Mouse (Mus musculus) G1E (cell line): ENCODE data around the gene Cpne5.

Experiments
- CTCF ChIP-seq: IDR thresholded peaks from 2 replicates; pipeline ENCODE4 v1.5.1; 2012; ENCODE audit warnings: low read depth, low read length, inconsistent platforms, mixed read lengths
- GATA1 ChIP-seq: IDR thresholded peaks from 2 replicates; pipeline ENCODE4 v1.6.1; 2012; ENCODE audit warnings: borderline replicate concordance, low read length, inconsistent platforms, mixed read lengths
- TAL1 ChIP-seq: conservative IDR thresholded peaks from 2 replicates; pipeline ENCODE4 v1.6.1; 2012; ENCODE audit warnings: low read depth, low read length, inconsistent platforms, mixed read lengths

DNA sequence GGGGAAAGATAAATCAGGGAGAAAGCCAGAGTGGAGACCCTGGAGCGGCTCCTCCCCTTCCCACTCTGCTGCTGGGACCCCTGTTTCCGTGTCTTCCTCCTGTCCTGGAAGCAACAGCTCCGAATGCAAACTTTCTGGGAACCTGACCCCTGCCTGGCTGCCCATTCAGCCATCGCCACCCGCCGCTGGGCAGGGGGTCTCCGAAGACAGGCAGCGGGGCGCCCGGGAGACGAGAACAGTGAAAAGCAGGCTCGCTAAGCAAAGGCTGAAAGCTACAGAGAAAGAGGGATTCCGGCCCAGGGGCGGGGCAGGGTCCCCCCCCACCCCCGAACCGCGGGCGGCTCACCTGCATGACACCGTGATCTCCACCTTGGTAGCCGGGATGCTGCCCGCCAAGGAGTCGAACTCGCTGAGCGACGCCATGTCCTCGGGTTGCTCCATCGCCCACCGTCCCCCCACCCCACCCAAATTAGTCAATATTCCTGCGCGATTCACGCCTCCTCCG is 648 bp downstream of the Cpne5 start:
- TF ChIP-seq CTCF (no peak), TAL1 (no peak), GATA1 (no peak)
